In the genomic region with DNA sequence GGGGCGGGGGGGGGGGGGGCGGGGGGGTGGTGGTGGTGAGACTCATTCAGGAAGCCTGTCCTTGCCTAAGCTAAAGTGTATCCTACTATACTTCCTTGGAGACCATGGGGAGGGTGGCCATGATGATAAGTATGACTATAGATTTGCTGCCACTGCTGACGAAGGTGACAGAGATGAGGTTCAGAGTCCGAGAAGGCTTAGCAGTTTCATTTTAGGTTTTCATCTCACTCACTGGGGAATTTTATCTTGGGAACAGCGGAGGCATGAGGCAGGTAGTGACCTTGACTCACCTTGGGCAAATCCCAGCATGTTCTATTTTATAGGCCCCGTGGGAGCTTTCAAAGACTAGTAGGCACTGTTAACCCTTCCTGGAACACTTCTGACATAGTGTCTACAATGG, we compare ENCODE assay signal across 22 mouse cellular contexts. TPM values are rescaled to one million over a fixed set of nuclear protein-coding genes. Genes with fewer than 3 reads are reported as not detected.
DNase-seq lines count a peak whose midpoint lies in the region; ATAC-seq and TF ChIP-seq lines count a peak whose summit lies in the region.
"Had no signal": no experiment of that assay in that cellular context is flagged by ENCODE, and none has a peak within 500 bp of the region (broad histone marks: within the 10 kb centered on the region; RNA-seq: fewer than 3 reads in every experiment).

No protein-coding gene starts in this region.

- no peaks in the 10 kb centered on the region for H3K79me2 ChIP-seq in heart, adult 2 months (replicated peaks; ENCODE audit: control insufficient read depth, insufficient read depth, low read length)

- no peak for DNase-seq in heart, adult 2 months
- DNase-seq in thymus, adult 2 months, result no peak
- DNase-seq in thymus, adult 18-20 months, result no peak
- no peak for DNase-seq in stomach, postnatal 0 days (ENCODE audit: low spot score)
- DNase-seq in urinary bladder, adult 18-20 months (ENCODE audit: low spot score in 2 of 2), result no peak
- no peak for DNase-seq in thymus, postnatal 36 days
- DNase-seq: adrenal gland, postnatal 36 days; cerebellum, adult 2 months; gastrocnemius, postnatal 14 days; kidney, postnatal 4 days; layer of hippocampus, adult 9-11 months; lung, adult 2 months; right cerebral cortex, postnatal 14 days had no signal

- no peaks in the 10 kb centered on the region for H3K9me3 ChIP-seq in heart, embryonic 13.5 days
- no peaks in the 10 kb centered on the region for H3K9me3 ChIP-seq in intestine, embryonic 15.5 days
- no peaks in the 10 kb centered on the region for H3K9me3 ChIP-seq in stomach, postnatal 0 days (ENCODE audit: control insufficient read depth, low read length)
- H3K9me3 ChIP-seq: hindbrain, embryonic 10.5 days; limb, embryonic 10.5 days had no signal

- no peaks in the 10 kb centered on the region for H3K27me3 ChIP-seq in heart, embryonic 13.5 days (replicated peaks)
- H3K27me3 ChIP-seq in heart, adult 2 months (ENCODE audit: control insufficient read depth, insufficient read depth, low read length), result no peaks in the 10 kb centered on the region
- H3K27me3 ChIP-seq in thymus, adult 2 months (ENCODE audit: control insufficient read depth, insufficient read depth, low read length), result no peaks in the 10 kb centered on the region
- H3K27me3 ChIP-seq in intestine, embryonic 15.5 days (replicated peaks), result no peaks in the 10 kb centered on the region
- no peaks in the 10 kb centered on the region for H3K27me3 ChIP-seq in stomach, postnatal 0 days (ENCODE audit: control insufficient read depth, insufficient read depth, low read length)
- H3K27me3 ChIP-seq: megakaryocyte, embryonic 14.5 days had no signal

- intact Hi-C loops in heart, adult 2 months (cut with DNase I), result no loop called here

- H3K4me1 ChIP-seq in heart, embryonic 13.5 days, result peaks cover 32% of the 10 kb centered on the region
- peaks cover 5% of the 10 kb centered on the region for H3K4me1 ChIP-seq in heart, adult 2 months (ENCODE audit: control insufficient read depth, insufficient read depth, low read length)
- peaks cover 33% of the 10 kb centered on the region for H3K4me1 ChIP-seq in thymus, adult 2 months (replicated peaks; ENCODE audit: control insufficient read depth, insufficient read depth, low read length)
- peaks cover 18% of the 10 kb centered on the region for H3K4me1 ChIP-seq in intestine, embryonic 15.5 days (replicated peaks)
- peaks cover 4% of the 10 kb centered on the region; the same call in 1 of the 2 replicates for H3K4me1 ChIP-seq in stomach, postnatal 0 days (replicated peaks; ENCODE audit: control insufficient read depth, insufficient read depth)

- no peak overlapping the region for H3K9ac ChIP-seq in heart, embryonic 13.5 days
- H3K9ac ChIP-seq in heart, adult 2 months (ENCODE audit: low read depth, low read length), result no peak overlapping the region
- no peak overlapping the region for H3K9ac ChIP-seq in intestine, embryonic 15.5 days
- no peak overlapping the region for H3K9ac ChIP-seq in stomach, postnatal 0 days (ENCODE audit: low read length)

- H3K36me3 ChIP-seq in heart, embryonic 13.5 days, result peaks cover 2% of the 10 kb centered on the region
- no peaks in the 10 kb centered on the region for H3K36me3 ChIP-seq in heart, adult 2 months (ENCODE audit: control insufficient read depth, insufficient read depth, low read length)
- no peaks in the 10 kb centered on the region for H3K36me3 ChIP-seq in thymus, adult 2 months (ENCODE audit: control insufficient read depth, insufficient read depth, low read length)
- no peaks in the 10 kb centered on the region for H3K36me3 ChIP-seq in intestine, embryonic 15.5 days
- no peaks in the 10 kb centered on the region; the same call in 1 of the 2 replicates for H3K36me3 ChIP-seq in stomach, postnatal 0 days (ENCODE audit: control insufficient read depth, insufficient read depth, low read length)
- H3K36me3 ChIP-seq: hindbrain, embryonic 10.5 days; limb, embryonic 10.5 days had no signal

- peak overlapping the region; percentile 65; the same call in 1 of the 2 replicates for H3K27ac ChIP-seq in heart, embryonic 13.5 days (replicated peaks)
- no peak overlapping the region for H3K27ac ChIP-seq in heart, adult 2 months
- peak overlapping the region; percentile 77 for H3K27ac ChIP-seq in thymus, adult 2 months (ENCODE audit: control insufficient read depth, insufficient read depth, low read length)
- peak overlapping the region; percentile 61 for H3K27ac ChIP-seq in intestine, embryonic 15.5 days
- H3K27ac ChIP-seq in stomach, postnatal 0 days (replicated peaks), result 0 out of 2 replicates have a peak overlapping the region, but pooled peaks have one; percentile 25
- H3K27ac ChIP-seq: left cerebral cortex, adult 2 months; limb, embryonic 10.5 days had no signal

- H3K4me2 ChIP-seq in heart, embryonic 13.5 days, result no peak overlapping the region
- no peak overlapping the region for H3K4me2 ChIP-seq in intestine, embryonic 15.5 days (replicated peaks)
- H3K4me2 ChIP-seq in stomach, postnatal 0 days (replicated peaks; ENCODE audit: low read depth), result no peak overlapping the region
- H3K4me2 ChIP-seq: liver, embryonic 11.5 days had no signal

- WGBS in heart, embryonic 13.5 days, result 50% methylated on average over 6 of the region's 6 CpGs
- WGBS in heart, adult 2 months, result 59% methylated on average over 6 of the region's 6 CpGs
- 47% methylated on average over 6 of the region's 6 CpGs for WGBS in thymus, adult 2 months
- 57% methylated on average over 4 of the region's 6 CpGs for WGBS in intestine, embryonic 15.5 days
- WGBS in stomach, postnatal 0 days, result 54% methylated on average over 4 of the region's 6 CpGs

- no peak for TF ChIP-seq POLR2A in heart, adult 2 months (IDR thresholded peaks at IDR 0.05; ENCODE audit: insufficient read depth, low read depth, low read length)
- no peak for TF ChIP-seq POLR2A in thymus, adult 2 months (IDR thresholded peaks at IDR 0.05; ENCODE audit: control insufficient read depth, extremely low read depth, insufficient read depth, low read length, poor library complexity)

- H3K4me3 ChIP-seq in heart, embryonic 13.5 days, result no peak overlapping the region
- H3K4me3 ChIP-seq in heart, adult 2 months, result no peak overlapping the region
- no peak overlapping the region for H3K4me3 ChIP-seq in thymus, adult 2 months (ENCODE audit: control insufficient read depth, insufficient read depth, low read length)
- H3K4me3 ChIP-seq in intestine, embryonic 15.5 days (replicated peaks), result no peak overlapping the region
- H3K4me3 ChIP-seq in stomach, postnatal 0 days (ENCODE audit: low read depth, low read length), result no peak overlapping the region
- H3K4me3 ChIP-seq: hindbrain, embryonic 10.5 days; left cerebral cortex, adult 2 months; limb, embryonic 10.5 days had no signal

- no peak for TF ChIP-seq EP300 in heart, adult 2 months (IDR thresholded peaks at IDR 0.05; ENCODE audit: insufficient read depth, low read depth, low read length)
- TF ChIP-seq EP300 in stomach, postnatal 0 days (optimal IDR thresholded peaks at IDR 0.05), result no peak

- no peak for ATAC-seq in heart, embryonic 13.5 days (ENCODE audit: extremely low read depth, insufficient number of reproducible peaks, low FRiP score, low TSS enrichment)
- ATAC-seq in intestine, embryonic 15.5 days, result peak; percentile 18; the same call in 1 of the 2 replicates
- no peak for ATAC-seq in stomach, postnatal 0 days (ENCODE audit: low FRiP score, low TSS enrichment)
- ATAC-seq: forebrain, embryonic 14.5 days; midbrain, embryonic 16.5 days had no signal

- TF ChIP-seq CTCF in heart, adult 2 months (IDR thresholded peaks at IDR 0.05), result no peak
- TF ChIP-seq CTCF in thymus, adult 2 months (IDR thresholded peaks at IDR 0.05; ENCODE audit: borderline replicate concordance, control insufficient read depth, extremely low read depth, insufficient read depth, low read length, poor library complexity), result no peak
- no peak for TF ChIP-seq CTCF in stomach, postnatal 0 days (IDR thresholded peaks at IDR 0.05; ENCODE audit: low read depth)

RNA-seq across cellular contexts. Expression of a gene that starts 10.1 kb away (rescaled TPM):
- 18.6 and 21.2 TPM in 2 replicates for polyA plus RNA-seq in heart, embryonic 13.5 days (2015; fragmentation: Nextera tagmentation; extraction: Ambion mirVana)
- total RNA-seq in heart, adult 2 months (2021), result 10 to 100 TPM; 25.9 to 34.4 TPM
- polyA plus RNA-seq in heart, adult 2 months (2012; rRNA removed), result 26.6 and 31.9 TPM in 2 replicates
- 114 and 121 TPM in 2 replicates for polyA plus RNA-seq in thymus, adult 2 months (2012; rRNA removed)
- 22.7 and 24.5 TPM in 2 replicates for polyA plus RNA-seq in intestine, embryonic 15.5 days (2015; fragmentation: Nextera tagmentation; extraction: Ambion mirVana)
- polyA plus RNA-seq in stomach, postnatal 0 days (2015; fragmentation: Nextera tagmentation; extraction: Ambion mirVana), result 14.7 and 15.5 TPM in 2 replicates
